Mouse (Mus musculus) fat pad, adult 2 months (tissue): ENCODE data around the gene Gm20388.

ENCODE experiments used
- DNase-seq: peaks from one replicate; pipeline ENCODE4 v3.0.0-alpha.2; 2011; ENCODE audit warnings: low read depth, low spot score; ENCODE audit errors: extremely low read depth

Gene Gm20388

GRCm38 (mm10) chr8:121063649-121064048, 1153.0 kb downstream of the Gm20388 start:
- no peak for DNase-seq

GRCm38 (mm10) chr8:121071454-121071853, 1160.8 kb downstream of the Gm20388 start:
- no peak for DNase-seq

- no peak for DNase-seq
Observed at GRCm38 (mm10) chr8:121072406-121073130, 1161.9 kb downstream of the Gm20388 start.

GRCm38 (mm10) chr8:121073174-121074107, 1162.8 kb downstream of the Gm20388 start:
- no peak for DNase-seq

GRCm38 (mm10) chr8:121074108-121074847, 1163.6 kb downstream of the Gm20388 start:
- DNase-seq, result no peak

- DNase-seq, result no peak
Observed at GRCm38 (mm10) chr8:121074848-121075145, 1164.2 kb downstream of the Gm20388 start.

GRCm38 (mm10) chr8:121075936-121076335, 1165.3 kb downstream of the Gm20388 start:
- DNase-seq, result no peak

- no peak for DNase-seq
Observed at GRCm38 (mm10) chr8:121076555-121076954, 1165.9 kb downstream of the Gm20388 start.

- DNase-seq, result no peak
Observed at GRCm38 (mm10) chr8:121078721-121079120, 1168.1 kb downstream of the Gm20388 start.

GRCm38 (mm10) chr8:121079201-121079600, 1168.6 kb downstream of the Gm20388 start:
- DNase-seq, result no peak

GRCm38 (mm10) chr8:121079944-121080343, 1169.3 kb downstream of the Gm20388 start:
- DNase-seq, result no peak

GRCm38 (mm10) chr8:121080361-121081090, 1169.9 kb downstream of the Gm20388 start:
- no peak for DNase-seq

- no peak for DNase-seq
Observed at GRCm38 (mm10) chr8:121081398-121081797, 1170.8 kb downstream of the Gm20388 start.

GRCm38 (mm10) chr8:121082218-121083092, 1171.8 kb downstream of the Gm20388 start:
- DNase-seq, result no peak

GRCm38 (mm10) chr8:121083093-121083935, 1172.7 kb downstream of the Gm20388 start:
- DNase-seq, result no peak

- no peak for DNase-seq
Observed at GRCm38 (mm10) chr8:121083936-121084209, 1173.2 kb downstream of the Gm20388 start.

- DNase-seq, result no peak
Observed at GRCm38 (mm10) chr8:121084210-121084951, 1173.7 kb downstream of the Gm20388 start, which contains the start of gene Foxf1. Gene Foxf1 (plus strand): TSS chr8:121084386.

GRCm38 (mm10) chr8:121085011-121085410, 1174.4 kb downstream of the Gm20388 start:
- no peak for DNase-seq
